Mouse (Mus musculus): ENCODE data around the gene Poc1a.
A peak's percentile ranks its signal among the peaks of the same experiment; 100 is the strongest.

Gene Poc1a

GRCm38 (mm10) chr9:106368112-106368717, 87.4 kb downstream of the Poc1a start, which contains the start of gene Dusp7:
TSS of gene Dusp7 (plus strand) at chr9:106368632.
- DNase-seq: peak; percentile 92

DNA sequence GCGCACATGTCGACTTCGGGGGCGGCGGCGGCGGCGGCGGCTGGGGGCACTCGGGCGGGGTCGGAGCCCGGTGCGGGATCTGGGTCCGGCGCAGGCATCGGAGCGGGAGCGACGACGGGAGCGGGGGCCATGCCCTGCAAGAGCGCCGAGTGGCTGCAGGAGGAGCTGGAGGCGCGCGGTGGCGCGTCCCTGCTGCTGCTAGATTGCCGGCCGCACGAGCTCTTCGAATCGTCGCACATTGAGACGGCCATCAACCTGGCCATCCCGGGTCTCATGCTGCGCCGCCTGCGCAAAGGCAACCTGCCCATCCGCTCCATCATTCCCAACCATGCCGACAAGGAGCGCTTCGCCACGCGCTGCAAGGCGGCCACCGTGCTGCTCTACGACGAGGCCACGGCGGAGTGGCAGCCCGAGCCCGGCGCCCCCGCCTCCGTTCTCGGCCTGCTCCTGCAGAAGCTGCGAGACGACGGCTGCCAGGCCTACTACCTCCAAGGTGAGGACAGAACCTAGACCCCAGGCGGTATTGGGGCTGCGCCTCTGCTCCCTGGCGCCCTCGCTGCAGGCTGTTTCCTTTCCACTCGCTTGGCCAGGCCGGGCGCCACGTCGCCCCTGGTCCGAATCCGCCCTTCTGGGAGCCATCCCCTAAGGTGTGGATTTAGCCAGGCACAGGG, 88.1 kb downstream of the Poc1a start:
- DNase-seq: peak; percentile 84

GRCm38 (mm10) chr9:106369801-106370485, 89.1 kb downstream of the Poc1a start:
- peak; percentile 53 for DNase-seq

GRCm38 (mm10) chr9:106370620-106371383, 89.9 kb downstream of the Poc1a start:
- no peak for DNase-seq

- DNase-seq: no peak
Observed at GRCm38 (mm10) chr9:106371384-106371671, 90.5 kb downstream of the Poc1a start.

DNA sequence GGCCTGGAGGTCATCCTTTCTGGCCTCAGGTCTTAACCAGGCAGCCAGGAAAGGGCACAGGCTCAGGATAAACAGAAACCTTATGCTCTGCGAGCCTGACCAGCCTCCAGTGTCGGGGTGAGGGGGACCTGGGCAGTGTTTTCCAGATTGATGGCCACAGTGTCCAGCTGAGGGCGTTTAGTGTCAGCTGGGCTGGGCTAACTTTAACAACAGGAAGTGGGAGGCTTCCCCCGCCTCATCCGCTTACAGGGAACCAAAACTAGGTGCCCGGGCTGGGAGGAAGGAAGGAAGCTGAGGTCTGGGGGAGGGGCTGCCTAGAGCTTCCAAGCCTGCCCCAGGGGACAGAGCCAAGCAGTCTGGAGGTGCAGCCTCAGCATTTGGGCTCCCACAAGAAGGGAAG, 90.9 kb downstream of the Poc1a start:
- DNase-seq: peak; percentile 51

DNA sequence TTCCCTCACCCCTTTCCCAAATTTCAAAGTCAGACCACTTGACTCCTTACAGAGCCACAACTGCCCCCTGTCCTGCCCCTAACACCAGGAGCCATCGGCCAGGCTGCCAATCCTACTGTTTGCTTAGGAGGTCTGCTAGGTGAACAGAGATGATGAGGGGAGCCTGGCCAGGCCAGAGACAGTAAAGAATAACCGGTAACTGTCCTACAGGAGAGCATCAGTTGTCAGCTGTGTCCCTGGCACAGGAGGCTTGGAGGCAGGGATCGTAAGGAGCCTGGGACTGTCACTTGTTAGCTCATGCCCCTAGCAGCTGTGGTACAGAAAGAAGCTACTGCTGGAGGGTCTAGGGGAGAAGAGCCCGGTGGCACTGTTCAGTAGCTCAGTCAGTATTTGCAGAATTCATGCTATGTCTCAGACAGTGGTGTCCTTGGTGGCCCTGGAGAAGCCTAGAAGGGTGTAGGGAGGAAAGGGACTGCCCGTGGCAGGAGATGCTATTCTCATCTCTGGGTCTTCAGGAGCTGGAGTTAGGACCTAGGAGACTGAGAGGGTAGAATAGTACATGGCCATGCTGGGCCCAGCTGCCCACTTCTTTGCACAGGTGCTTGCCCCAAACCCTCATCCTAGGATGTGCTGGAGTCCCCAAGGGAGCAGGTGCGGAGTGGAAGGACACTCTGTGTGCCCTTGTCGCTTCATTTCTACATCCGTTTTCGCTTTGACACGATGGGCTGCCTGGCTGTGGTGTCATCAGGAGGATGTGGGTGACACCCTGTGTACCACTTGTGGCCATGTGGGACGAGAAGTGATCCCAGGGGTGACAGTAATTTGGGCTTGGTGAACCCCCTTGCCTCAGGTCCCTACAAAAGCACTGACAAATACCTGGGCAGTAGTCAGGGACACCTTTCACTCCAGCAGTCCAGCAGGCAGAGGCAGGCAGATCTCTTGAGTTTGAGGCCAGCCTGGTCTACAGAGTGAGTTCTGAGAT, 91.9 kb downstream of the Poc1a start:
- no peak for DNase-seq

GRCm38 (mm10) chr9:106373973-106374372, 93.1 kb downstream of the Poc1a start:
- DNase-seq: no peak

DNA sequence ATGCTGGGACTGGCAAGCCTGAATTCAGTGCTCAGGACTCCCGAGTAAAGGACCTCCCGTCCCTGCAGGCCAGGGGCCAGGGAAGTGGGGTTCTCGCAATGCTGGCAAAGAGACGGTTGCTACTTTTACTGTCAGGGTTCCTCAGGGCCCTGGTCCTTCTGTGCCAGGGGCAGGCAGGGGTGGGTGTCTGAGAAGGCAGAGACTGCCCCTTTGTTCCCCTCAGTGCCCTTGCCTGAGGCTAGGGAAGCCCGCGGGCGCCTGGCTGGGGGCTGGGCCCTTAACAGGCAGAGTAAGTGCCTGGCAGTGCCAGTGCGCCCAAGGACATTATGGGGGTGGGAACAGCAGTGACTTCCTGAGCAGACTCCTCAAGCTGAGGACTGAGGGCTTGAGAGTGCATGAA, 96.4 kb downstream of the Poc1a start:
- no peak for DNase-seq

- no peak for DNase-seq
Observed at GRCm38 (mm10) chr9:106378045-106378444, 97.2 kb downstream of the Poc1a start.

- no peak for DNase-seq
Observed at GRCm38 (mm10) chr9:106378753-106379152, 97.9 kb downstream of the Poc1a start.

GRCm38 (mm10) chr9:106386181-106386864, 105.5 kb downstream of the Poc1a start:
- DNase-seq: no peak

- no peak for DNase-seq
Observed at GRCm38 (mm10) chr9:106392828-106393527, 112.1 kb downstream of the Poc1a start.

GRCm38 (mm10) chr9:106393548-106393947, 112.7 kb downstream of the Poc1a start:
- DNase-seq: no peak

- DNase-seq: peak; percentile 83
Observed at GRCm38 (mm10) chr9:106394649-106395602, 114.1 kb downstream of the Poc1a start.

DNA sequence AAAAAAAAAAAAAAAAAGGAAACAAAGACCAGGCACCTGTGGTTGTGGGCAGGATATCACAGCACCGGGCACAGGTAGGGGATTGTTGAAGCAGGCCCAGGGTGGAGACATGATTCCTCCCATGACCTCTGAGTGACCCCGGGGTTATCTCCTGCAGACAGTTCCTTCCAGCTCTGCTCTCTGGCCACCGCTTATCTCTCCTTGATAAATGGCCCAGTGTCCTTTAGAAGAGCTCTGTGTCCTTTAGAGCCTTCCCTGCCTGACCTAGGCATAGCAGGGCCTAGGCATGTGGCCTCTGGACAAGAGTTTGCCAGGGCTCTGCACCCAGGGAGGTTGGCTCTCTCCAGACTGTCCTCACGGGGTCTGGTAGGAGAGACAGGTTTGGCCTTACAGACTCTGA, 116.9 kb downstream of the Poc1a start:
- no peak for DNase-seq

DNA sequence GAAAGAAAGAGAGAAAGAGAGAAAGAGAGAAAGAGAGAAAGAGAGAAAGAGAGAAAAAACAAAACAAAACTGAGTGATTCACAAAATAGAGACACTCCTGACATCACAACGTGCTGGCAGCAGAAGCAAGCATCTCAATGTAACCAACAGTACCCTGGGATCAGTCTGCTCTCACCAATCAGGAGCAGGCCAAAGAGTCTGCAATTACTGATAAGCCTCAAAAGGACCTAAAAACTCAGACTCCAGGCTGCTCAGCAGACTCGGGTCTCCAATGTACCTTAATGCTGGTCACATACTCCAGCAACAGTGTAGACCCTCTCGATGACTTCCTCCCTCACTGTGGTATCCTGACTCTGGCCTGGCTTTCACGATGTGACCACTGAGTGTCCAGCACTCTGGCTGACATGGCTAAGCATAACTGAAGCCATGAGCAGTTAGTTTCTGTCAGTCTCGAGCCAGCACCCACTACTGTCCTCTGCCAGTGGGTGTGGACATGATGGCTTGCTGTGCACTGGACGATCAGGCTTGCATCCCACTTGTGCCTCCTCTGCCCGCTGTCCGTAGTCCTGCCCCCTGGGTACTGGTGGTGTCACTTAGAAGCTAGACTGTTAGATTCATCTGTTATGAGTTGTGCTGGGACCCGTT, 117.9 kb downstream of the Poc1a start:
- DNase-seq: no peak

GRCm38 (mm10) chr9:106399808-106400207, 118.9 kb downstream of the Poc1a start:
- no peak for DNase-seq

Measured in retina, postnatal 1 day (tissue).